Mouse (Mus musculus): ENCODE results near the gene Ankib1.
"Not testable (repeated sequence)": the region's sequence is repeated elsewhere in the genome, so short reads cannot be mapped to it uniquely, and the experiment has no call there.

GRCm38 (mm10) chr5:3797101-3797500, 5.6 kb downstream of the Ankib1 start:
- TF ChIP-seq GATA1 (IDR thresholded peaks at IDR 0.05; ENCODE audit: borderline replicate concordance, low read length); FLI1 (IDR thresholded peaks at IDR 0.05; ENCODE audit: low read length): not testable (repeated sequence)

All from megakaryocyte, embryonic 14.5 days (primary cell).